Mouse (Mus musculus): ENCODE measurements around the gene Tom1l2. TPM values are rescaled to one million over a fixed set of nuclear protein-coding genes. Genes with fewer than 3 reads are reported as not detected.

Gene Tom1l2
- polyA plus RNA-seq, 1 experiment from 2014 or later: 23.0 TPM

DNA sequence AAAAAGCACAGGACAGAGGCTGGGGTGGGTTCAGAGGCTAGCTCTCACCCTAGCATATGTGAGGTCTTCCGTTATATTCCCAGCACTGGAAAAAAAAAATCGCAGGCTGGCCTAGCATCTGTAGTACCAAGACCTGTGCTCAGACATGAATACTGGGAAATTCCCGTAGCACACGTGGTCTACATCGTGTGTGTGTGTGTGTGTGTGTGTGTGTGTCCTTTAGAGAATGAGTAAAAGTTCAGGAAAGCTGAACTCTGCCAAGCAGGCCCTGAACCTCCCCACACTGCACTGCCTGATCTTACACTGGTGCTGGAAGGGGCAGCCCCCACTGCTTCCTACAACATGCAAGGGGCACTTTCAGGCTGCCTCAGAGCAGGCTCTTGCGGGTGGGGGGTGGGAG is 21.8 kb upstream of the Tom1l2 start:
- no peak for ATAC-seq
- H3K9me3 ChIP-seq (replicated peaks; ENCODE audit: control insufficient read depth, low read length): no peaks in the 10 kb centered on the region

DNA sequence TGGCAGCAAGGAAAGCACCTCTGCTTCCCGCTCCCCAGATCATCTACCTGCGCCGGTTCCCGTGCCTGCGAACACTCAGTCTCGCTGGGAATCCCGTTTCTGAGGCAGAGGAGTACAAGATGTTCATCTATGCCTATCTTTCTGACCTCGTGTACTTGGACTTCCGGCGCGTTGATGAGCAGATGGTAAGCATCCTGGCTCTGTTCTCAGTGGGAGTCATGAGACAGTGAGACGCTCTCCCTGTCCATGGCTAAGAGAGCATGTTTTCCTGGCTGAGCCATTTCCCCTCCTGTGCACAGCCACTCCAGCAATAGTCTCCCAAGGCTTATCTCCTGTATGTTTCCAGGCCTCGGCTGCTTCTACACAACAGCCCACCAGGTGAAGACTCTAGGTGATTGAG is 17.7 kb upstream of the Tom1l2 start:
- no peaks in the 10 kb centered on the region for H3K9me3 ChIP-seq (replicated peaks; ENCODE audit: control insufficient read depth, low read length)
- H3K36me3 ChIP-seq (ENCODE audit: control insufficient read depth, insufficient read depth, low read length): no peaks in the 10 kb centered on the region
- no peaks in the 10 kb centered on the region for H3K4me1 ChIP-seq (ENCODE audit: control insufficient read depth, insufficient read depth, low read length)
- H3K27ac ChIP-seq (ENCODE audit: low read depth, low read length): no peak overlapping the region
- DNase-seq (ENCODE audit: low spot score) (no peak), ATAC-seq (no peak)
- no peaks in the 10 kb centered on the region for H3K27me3 ChIP-seq (replicated peaks; ENCODE audit: control insufficient read depth, insufficient read depth, low read length)
- H3K4me2 ChIP-seq (ENCODE audit: low read length): no peak overlapping the region
- no peak overlapping the region for H3K9ac ChIP-seq (ENCODE audit: low read length)
- WGBS: 87% methylated on average over 13 of the region's 13 CpGs
- H3K4me3 ChIP-seq (ENCODE audit: low read depth, low read length): no peak overlapping the region

More for the DNA sequence above, 21.8 kb upstream of the Tom1l2 start:
- Histone ChIP-seq H3K36me3 (ENCODE audit: control insufficient read depth, insufficient read depth, low read length) (no peaks in the 10 kb centered on the region), H3K9ac (ENCODE audit: low read length) (no peak overlapping the region), H3K27ac (ENCODE audit: low read depth, low read length) (no peak overlapping the region), H3K4me1 (ENCODE audit: control insufficient read depth, insufficient read depth, low read length) (no peaks in the 10 kb centered on the region), H3K4me2 (ENCODE audit: low read length) (no peak overlapping the region), H3K4me3 (ENCODE audit: low read depth, low read length) (no peak overlapping the region), H3K27me3 (replicated peaks; ENCODE audit: control insufficient read depth, insufficient read depth, low read length) (no peaks in the 10 kb centered on the region)
- 85% methylated on average over 6 of the region's 6 CpGs for WGBS
- DNase-seq (ENCODE audit: low spot score): no peak

DNA sequence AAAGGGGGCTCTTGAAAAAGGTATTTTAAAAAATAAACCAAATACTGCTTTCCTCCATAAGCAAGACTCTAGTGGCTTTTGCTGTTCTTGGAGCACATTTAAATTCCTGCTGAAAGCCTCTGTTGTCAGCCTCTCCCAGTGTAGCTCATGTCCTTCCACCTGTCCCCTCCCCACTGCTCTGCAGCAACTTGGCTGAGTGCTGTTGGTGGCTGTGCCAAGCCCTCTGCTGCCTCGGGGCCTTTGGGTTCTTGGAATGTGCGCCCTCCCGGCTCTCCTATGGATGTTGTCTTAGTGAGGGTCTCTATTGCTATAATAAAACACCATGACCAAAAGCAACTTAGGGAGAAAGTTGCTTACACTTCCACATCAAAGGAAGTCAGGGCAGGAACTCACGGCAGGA is 16.7 kb upstream of the Tom1l2 start:
- 81% methylated on average over 4 of the region's 4 CpGs for WGBS
- no peak for ATAC-seq
- no peaks in the 10 kb centered on the region for H3K9me3 ChIP-seq (replicated peaks; ENCODE audit: control insufficient read depth, low read length)
- no peak overlapping the region for H3K9ac ChIP-seq (ENCODE audit: low read length)
- no peaks in the 10 kb centered on the region for H3K4me1 ChIP-seq (ENCODE audit: control insufficient read depth, insufficient read depth, low read length)
- DNase-seq (ENCODE audit: low spot score): no peak
- H3K4me2 ChIP-seq (ENCODE audit: low read length): no peak overlapping the region
- no peak overlapping the region for H3K27ac ChIP-seq (ENCODE audit: low read depth, low read length)
- H3K4me3 ChIP-seq (ENCODE audit: low read depth, low read length): no peak overlapping the region
- H3K27me3 ChIP-seq (replicated peaks; ENCODE audit: control insufficient read depth, insufficient read depth, low read length): no peaks in the 10 kb centered on the region
- H3K36me3 ChIP-seq (ENCODE audit: control insufficient read depth, insufficient read depth, low read length): no peaks in the 10 kb centered on the region

DNA sequence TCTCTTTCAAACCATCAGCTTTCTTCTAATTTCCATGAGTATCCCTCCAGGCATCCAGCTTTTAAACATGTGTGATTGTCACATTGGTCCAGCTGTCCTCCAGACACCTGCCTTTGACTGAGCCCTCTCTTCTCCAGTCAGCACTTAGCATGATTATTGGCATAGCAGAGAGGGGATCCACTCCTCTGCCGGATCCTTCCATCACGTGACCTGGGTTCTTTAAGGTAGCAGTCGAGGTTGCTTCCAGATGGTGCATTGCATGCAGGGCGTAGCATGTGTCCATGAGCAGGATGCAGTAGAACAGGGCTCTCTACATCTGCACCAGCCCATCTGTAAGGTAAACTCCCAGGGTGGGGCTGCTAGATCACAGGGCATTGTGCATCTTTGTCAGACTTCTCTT is 16.2 kb upstream of the Tom1l2 start:
- Histone ChIP-seq H3K36me3 (ENCODE audit: control insufficient read depth, insufficient read depth, low read length) (no peaks in the 10 kb centered on the region), H3K27ac (ENCODE audit: low read depth, low read length) (no peak overlapping the region), H3K27me3 (replicated peaks; ENCODE audit: control insufficient read depth, insufficient read depth, low read length) (no peaks in the 10 kb centered on the region), H3K9me3 (replicated peaks; ENCODE audit: control insufficient read depth, low read length) (no peaks in the 10 kb centered on the region), H3K4me1 (ENCODE audit: control insufficient read depth, insufficient read depth, low read length) (no peaks in the 10 kb centered on the region), H3K4me3 (ENCODE audit: low read depth, low read length) (no peak overlapping the region), H3K9ac (ENCODE audit: low read length) (no peak overlapping the region), H3K4me2 (ENCODE audit: low read length) (no peak overlapping the region)
- WGBS: 73% methylated on average over 4 of the region's 4 CpGs
- no peak for DNase-seq (ENCODE audit: low spot score)
- ATAC-seq: no peak

DNA sequence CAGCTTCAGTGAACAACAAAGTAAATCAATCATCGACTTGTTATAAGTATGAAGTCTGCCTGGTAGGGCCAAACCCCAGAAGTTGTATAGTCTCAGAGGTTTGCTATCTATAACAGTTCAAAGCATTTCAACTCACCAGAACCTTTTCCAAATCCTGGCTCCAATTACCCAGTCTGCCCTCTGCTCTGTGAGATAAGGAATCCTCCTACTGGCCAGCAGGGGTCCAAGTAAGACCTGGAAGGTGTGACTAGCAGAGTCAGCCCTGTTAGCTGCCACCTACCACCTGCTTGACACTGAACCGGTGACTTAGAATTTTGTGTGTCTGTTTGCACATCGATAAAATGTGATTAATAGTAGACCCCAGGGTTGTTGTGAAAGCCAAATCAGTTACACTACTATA is 14.6 kb upstream of the Tom1l2 start:
- no peaks in the 10 kb centered on the region for H3K9me3 ChIP-seq (replicated peaks; ENCODE audit: control insufficient read depth, low read length)

DNA sequence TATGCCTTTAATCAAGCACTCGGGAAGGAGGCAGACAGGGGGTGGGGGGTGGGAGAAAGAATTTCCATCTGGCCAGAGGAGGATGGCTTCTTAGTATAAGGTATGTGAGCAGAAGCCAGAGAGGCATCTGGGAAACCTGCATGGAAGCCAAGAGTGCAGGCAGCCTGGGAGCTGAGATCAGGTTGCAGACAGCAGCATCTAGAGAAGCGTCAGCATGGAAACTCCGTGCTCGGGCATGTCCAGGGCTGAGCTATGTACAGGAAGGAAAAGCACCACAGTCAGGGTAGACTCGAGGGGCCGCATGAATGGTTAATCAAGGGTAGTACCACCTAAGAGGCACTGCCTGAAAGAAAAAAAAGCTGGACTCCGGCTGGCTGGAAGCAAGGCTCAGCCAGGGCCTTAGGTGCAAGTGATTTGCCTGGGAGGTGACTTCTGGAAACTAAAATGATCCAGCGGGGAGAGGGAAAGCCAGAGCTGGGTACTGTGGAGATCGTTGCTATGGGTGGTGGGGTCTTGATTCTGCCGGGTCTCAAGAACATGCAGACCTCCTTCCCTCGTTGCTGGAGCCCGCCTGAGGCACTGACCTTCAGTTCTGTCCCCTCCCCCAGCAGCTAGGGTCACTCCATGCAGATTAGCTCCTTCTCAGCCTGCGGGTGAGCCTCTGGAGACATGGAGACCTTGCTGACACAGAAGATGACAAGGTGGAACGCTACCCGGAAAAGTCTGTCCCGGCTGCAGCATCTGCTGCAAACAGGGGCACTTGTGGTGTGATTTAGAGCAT is 13.7 kb upstream of the Tom1l2 start:
- WGBS: 45% methylated on average over 16 of the region's 16 CpGs
- DNase-seq (ENCODE audit: low spot score): no peak
- no peaks in the 10 kb centered on the region for H3K9me3 ChIP-seq (replicated peaks; ENCODE audit: control insufficient read depth, low read length)
- H3K36me3 ChIP-seq (ENCODE audit: control insufficient read depth, insufficient read depth, low read length): no peaks in the 10 kb centered on the region
- no peaks in the 10 kb centered on the region for H3K27me3 ChIP-seq (replicated peaks; ENCODE audit: control insufficient read depth, insufficient read depth, low read length)
- no peak overlapping the region for H3K27ac ChIP-seq (ENCODE audit: low read depth, low read length)
- ATAC-seq: no peak
- no peak overlapping the region for H3K9ac ChIP-seq (ENCODE audit: low read length)
- no peak overlapping the region for H3K4me3 ChIP-seq (ENCODE audit: low read depth, low read length)
- no peaks in the 10 kb centered on the region for H3K4me1 ChIP-seq (ENCODE audit: control insufficient read depth, insufficient read depth, low read length)
- H3K4me2 ChIP-seq (ENCODE audit: low read length): no peak overlapping the region

More for the DNA sequence above, 14.6 kb upstream of the Tom1l2 start:
- Histone ChIP-seq H3K4me2 (ENCODE audit: low read length) (no peak overlapping the region), H3K36me3 (ENCODE audit: control insufficient read depth, insufficient read depth, low read length) (no peaks in the 10 kb centered on the region), H3K27ac (ENCODE audit: low read depth, low read length) (no peak overlapping the region), H3K27me3 (replicated peaks; ENCODE audit: control insufficient read depth, insufficient read depth, low read length) (no peaks in the 10 kb centered on the region), H3K9ac (ENCODE audit: low read length) (no peak overlapping the region), H3K4me3 (ENCODE audit: low read depth, low read length) (no peak overlapping the region), H3K4me1 (ENCODE audit: control insufficient read depth, insufficient read depth, low read length) (no peaks in the 10 kb centered on the region)
- 86% methylated on average over 3 of the region's 3 CpGs for WGBS
- no peak for ATAC-seq
- DNase-seq (ENCODE audit: low spot score): no peak

DNA sequence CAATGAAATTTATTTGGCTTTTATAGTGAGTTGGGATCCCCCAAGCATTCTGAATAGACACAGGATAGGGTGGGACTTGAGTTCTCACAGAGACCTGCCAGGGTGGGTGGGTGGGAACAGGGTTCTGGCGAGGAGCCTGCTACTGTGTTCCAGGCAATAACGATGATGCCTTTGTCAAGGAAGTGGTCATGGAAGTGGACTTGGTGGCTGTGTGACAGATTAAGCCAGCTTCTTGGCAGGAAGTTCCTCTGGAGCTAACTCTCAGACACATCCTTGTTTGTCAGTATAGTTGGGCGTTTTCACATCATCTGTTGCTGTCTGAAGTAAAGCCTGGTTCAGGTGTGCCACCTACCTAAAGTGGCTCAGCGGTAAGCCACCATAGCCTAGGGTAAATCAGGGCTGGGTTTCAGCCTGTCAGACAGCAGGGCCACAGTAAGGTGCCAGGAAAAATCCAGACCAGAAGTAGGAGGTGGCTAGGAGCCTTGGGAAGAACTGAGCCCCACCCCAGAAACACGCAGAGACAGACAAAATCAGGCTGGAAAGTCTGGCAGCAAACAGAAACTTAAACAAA is 8.0 kb upstream of the Tom1l2 start:
- Histone ChIP-seq H3K27me3 (replicated peaks; ENCODE audit: control insufficient read depth, insufficient read depth, low read length) (no peaks in the 10 kb centered on the region), H3K27ac (ENCODE audit: low read depth, low read length) (no peak overlapping the region), H3K4me3 (ENCODE audit: low read depth, low read length) (no peak overlapping the region), H3K4me2 (ENCODE audit: low read length) (no peak overlapping the region), H3K36me3 (ENCODE audit: control insufficient read depth, insufficient read depth, low read length) (no peaks in the 10 kb centered on the region), H3K9ac (ENCODE audit: low read length) (no peak overlapping the region), H3K9me3 (replicated peaks; ENCODE audit: control insufficient read depth, low read length) (no peaks in the 10 kb centered on the region), H3K4me1 (ENCODE audit: control insufficient read depth, insufficient read depth, low read length) (no peaks in the 10 kb centered on the region)
- ATAC-seq (no peak), DNase-seq (ENCODE audit: low spot score) (no peak)
- WGBS: 75% methylated on average over 5 of the region's 5 CpGs

DNA sequence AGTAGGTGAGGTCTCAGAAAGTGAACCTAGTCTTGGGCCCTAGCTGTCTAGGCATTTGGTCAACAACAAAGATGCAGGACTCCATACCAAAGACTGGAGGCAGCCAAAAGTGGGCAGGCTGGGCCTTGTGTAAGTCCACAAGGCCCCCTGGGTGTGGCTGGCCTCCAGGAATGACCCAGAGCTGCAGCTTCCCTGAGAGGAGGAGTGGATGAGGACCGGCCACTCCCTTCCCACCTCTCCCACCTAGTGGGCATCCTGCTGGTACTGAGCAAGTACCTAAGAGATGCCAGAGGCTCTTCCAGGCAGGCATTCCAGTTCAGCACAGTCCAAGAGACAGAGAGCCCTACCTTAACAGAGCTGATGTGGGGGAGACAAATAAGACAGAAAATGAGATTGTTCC is 7.2 kb upstream of the Tom1l2 start:
- H3K36me3 ChIP-seq (ENCODE audit: control insufficient read depth, insufficient read depth, low read length): no peaks in the 10 kb centered on the region
- H3K4me2 ChIP-seq (ENCODE audit: low read length): no peak overlapping the region
- H3K27me3 ChIP-seq (replicated peaks; ENCODE audit: control insufficient read depth, insufficient read depth, low read length): no peaks in the 10 kb centered on the region
- no peak overlapping the region for H3K9ac ChIP-seq (ENCODE audit: low read length)
- DNase-seq (ENCODE audit: low spot score): no peak
- no peak overlapping the region for H3K4me3 ChIP-seq (ENCODE audit: low read depth, low read length)
- H3K4me1 ChIP-seq (ENCODE audit: control insufficient read depth, insufficient read depth, low read length): no peaks in the 10 kb centered on the region
- no peak overlapping the region for H3K27ac ChIP-seq (ENCODE audit: low read depth, low read length)
- ATAC-seq: no peak
- 75% methylated on average over 1 of the region's 1 CpGs for WGBS
- no peaks in the 10 kb centered on the region for H3K9me3 ChIP-seq (replicated peaks; ENCODE audit: control insufficient read depth, low read length)

DNA sequence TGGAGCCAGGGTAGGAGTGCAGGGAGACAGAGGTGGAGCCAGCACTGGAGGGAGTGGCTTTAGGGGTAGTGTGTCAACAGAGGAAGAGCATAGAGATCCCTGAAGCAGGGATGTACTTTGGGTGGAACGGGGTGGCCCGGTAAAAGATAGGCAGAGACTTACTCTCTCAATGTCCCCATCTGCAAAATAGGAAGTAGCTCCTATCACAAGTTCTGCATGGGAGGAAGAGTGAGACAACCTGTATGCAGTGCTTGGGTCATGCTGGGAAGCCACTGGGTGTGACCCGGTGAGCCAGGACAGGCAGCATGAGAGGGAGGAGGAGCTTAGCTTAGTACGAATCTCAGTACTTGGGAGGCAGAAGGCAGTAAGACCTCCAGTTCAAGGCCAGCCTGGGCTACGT is 6.4 kb upstream of the Tom1l2 start:
- Histone ChIP-seq H3K4me1 (ENCODE audit: control insufficient read depth, insufficient read depth, low read length) (no peaks in the 10 kb centered on the region), H3K27me3 (replicated peaks; ENCODE audit: control insufficient read depth, insufficient read depth, low read length) (no peaks in the 10 kb centered on the region), H3K36me3 (ENCODE audit: control insufficient read depth, insufficient read depth, low read length) (no peaks in the 10 kb centered on the region), H3K27ac (ENCODE audit: low read depth, low read length) (no peak overlapping the region), H3K9ac (ENCODE audit: low read length) (no peak overlapping the region), H3K9me3 (replicated peaks; ENCODE audit: control insufficient read depth, low read length) (no peaks in the 10 kb centered on the region), H3K4me2 (ENCODE audit: low read length) (no peak overlapping the region), H3K4me3 (ENCODE audit: low read depth, low read length) (no peak overlapping the region)
- ATAC-seq (no peak), DNase-seq (ENCODE audit: low spot score) (no peak)
- WGBS: 76% methylated on average over 5 of the region's 5 CpGs
